Mouse (Mus musculus): ENCODE results near the gene Psmb6. TPM values are rescaled to one million over a fixed set of nuclear protein-coding genes. Genes with fewer than 3 reads are reported as not detected.
A peak's percentile ranks its signal among the peaks of the same experiment; 100 is the strongest.
"Not testable (repeated sequence)": the region's sequence is repeated elsewhere in the genome, so short reads cannot be mapped to it uniquely, and the experiment has no call there.

Psmb6 gene
- polyA plus RNA-seq, 1 experiment from 2014 or later: 437 TPM

DNA sequence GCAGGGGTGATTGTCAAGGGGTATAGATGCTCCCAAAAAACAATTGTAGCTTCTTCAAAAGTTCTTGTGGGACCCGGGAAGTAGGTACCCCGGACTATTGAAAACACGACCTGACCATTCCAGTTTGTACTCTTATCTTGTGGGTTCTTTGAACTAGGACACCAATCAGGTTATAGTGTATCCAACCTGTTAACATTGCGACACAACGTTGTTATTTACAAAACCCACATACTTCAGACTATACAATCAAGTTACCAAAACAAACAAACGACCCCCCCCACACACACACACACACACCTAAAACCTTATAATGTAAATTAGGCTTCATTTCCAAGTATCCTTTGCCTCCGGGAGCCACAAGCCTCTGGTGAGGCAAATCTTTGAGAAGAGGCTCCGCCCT lies 385 bp upstream of the Psmb6 start:
- peaks cover 32% of the 10 kb centered on the region for H3K36me3 ChIP-seq
- H3K4me2 ChIP-seq: peak overlapping the region; percentile 75
- H3K4me1 ChIP-seq: peaks cover 29% of the 10 kb centered on the region
- ATAC-seq: peak; percentile 38
- peak overlapping the region; percentile 86 for H3K4me3 ChIP-seq
- WGBS (ENCODE audit: insufficient replicate concordance): 2% methylated on average over 8 of the region's 8 CpGs
- no peak overlapping the region for H3K27ac ChIP-seq
- H3K9me3 ChIP-seq (replicated peaks): no peaks in the 10 kb centered on the region
- peak overlapping the region; percentile 29 for H3K9ac ChIP-seq
- H3K27me3 ChIP-seq (replicated peaks): peaks cover 18% of the 10 kb centered on the region

DNA sequence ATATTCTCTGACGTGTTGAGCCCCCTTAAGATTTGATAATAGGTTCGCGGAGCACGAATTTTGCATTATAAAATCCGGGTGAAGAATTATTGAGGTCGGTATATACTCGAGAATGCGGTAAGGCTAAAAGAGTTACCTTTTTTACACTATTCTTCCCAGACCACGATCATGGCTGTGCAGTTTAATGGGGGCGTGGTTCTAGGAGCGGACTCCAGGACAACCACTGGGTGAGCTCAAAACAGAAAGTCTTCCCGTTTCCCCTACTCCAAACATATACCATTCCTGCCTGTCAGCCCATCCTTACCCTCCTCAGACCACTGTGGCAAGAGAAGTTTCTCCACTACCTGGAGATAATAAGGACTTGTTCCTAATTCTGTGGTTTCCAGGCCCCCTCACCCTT lies 559 bp downstream of the Psmb6 start:
- H3K4me2 ChIP-seq: peak overlapping the region; percentile 75
- peaks cover 32% of the 10 kb centered on the region for H3K36me3 ChIP-seq
- WGBS (ENCODE audit: insufficient replicate concordance): 2% methylated on average over 12 of the region's 12 CpGs
- H3K9me3 ChIP-seq (replicated peaks): no peaks in the 10 kb centered on the region
- peaks cover 9% of the 10 kb centered on the region for H3K27me3 ChIP-seq (replicated peaks)
- H3K9ac ChIP-seq: peak overlapping the region; percentile 86
- peaks cover 23% of the 10 kb centered on the region for H3K4me1 ChIP-seq
- H3K4me3 ChIP-seq: peak overlapping the region; percentile 86
- ATAC-seq: no peak
- H3K27ac ChIP-seq: peak overlapping the region; percentile 69; the same call in 1 of the 2 replicates

DNA sequence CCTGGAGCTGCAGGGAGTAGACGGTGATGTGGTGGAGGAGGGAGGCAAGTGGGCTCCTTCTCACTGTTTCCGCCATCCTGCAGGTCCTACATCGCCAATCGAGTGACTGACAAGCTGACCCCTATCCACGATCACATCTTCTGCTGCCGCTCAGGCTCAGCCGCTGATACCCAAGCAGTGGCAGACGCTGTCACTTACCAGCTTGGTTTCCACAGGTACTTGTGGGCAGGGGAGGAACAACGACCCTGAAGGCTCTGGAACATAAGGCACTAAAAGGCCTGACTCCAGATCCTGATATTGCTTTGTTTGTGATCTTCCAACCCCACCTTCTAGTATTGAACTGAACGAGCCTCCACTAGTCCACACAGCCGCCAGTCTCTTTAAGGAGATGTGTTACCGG lies 1.0 kb downstream of the Psmb6 start:
- WGBS (ENCODE audit: insufficient replicate concordance): 75% methylated on average over 12 of the region's 12 CpGs
- Histone ChIP-seq H3K36me3 (peaks cover 32% of the 10 kb centered on the region), H3K27ac (no peak overlapping the region), H3K4me1 (peaks cover 23% of the 10 kb centered on the region), H3K27me3 (replicated peaks) (peaks cover 5% of the 10 kb centered on the region; the same call in 1 of the 2 replicates), H3K9ac (peak overlapping the region; percentile 86), H3K4me2 (peak overlapping the region; percentile 75), H3K9me3 (replicated peaks) (no peaks in the 10 kb centered on the region), H3K4me3 (peak overlapping the region; percentile 86)
- no peak for ATAC-seq

DNA sequence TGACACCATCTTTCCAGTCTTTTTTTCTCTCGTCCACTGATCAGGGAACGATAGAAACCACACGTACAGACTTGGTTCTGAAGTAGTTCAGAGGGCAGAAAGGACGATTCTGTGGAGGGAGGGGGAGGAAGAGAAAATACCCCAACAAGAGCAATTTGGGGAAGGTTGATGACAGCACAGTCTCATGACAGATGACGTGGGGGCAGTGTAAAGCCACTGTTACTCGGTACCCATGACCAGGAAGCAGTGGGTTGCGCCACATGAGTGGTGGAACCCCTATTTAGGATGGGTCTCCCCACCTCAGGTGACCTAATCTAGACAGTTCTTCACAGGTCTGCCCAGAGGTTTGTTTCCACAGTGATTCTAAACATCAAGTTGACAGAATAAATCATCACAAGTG lies 3.4 kb downstream of the Psmb6 start:
- no peaks in the 10 kb centered on the region for H3K9me3 ChIP-seq (replicated peaks)

DNA sequence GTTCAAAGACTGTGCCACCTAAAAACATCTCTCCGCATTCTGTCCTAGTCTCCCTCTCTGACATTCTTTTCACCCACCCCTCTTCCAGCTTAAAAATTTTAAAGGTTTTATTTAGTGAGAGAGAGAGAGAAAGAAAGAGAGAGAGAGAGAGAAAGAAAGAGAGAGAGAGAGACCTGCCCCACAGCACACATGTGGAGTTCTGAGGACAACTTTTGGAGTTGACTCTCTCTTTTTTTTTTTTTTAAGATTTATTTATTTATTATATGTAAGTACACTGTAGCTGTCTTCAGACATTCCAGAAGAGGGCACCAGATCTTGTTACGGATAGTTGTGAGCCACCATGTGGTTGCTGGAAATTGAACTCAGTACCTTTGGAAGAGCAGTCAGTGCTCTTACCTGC lies 5.9 kb downstream of the Psmb6 start:
- not testable (repeated sequence) for H3K27me3 ChIP-seq (replicated peaks); H3K27ac ChIP-seq; ATAC-seq; H3K4me3 ChIP-seq; H3K9ac ChIP-seq; H3K4me2 ChIP-seq; H3K9me3 ChIP-seq (replicated peaks)
- H3K4me1 ChIP-seq: peaks cover 12% of the 10 kb centered on the region
- 66% methylated on average over 2 of the region's 2 CpGs for WGBS (ENCODE audit: insufficient replicate concordance)
- peaks cover 32% of the 10 kb centered on the region for H3K36me3 ChIP-seq

More for the DNA sequence above, 3.4 kb downstream of the Psmb6 start:
- Histone ChIP-seq H3K36me3 (peaks cover 32% of the 10 kb centered on the region), H3K9ac (no peak overlapping the region), H3K4me2 (no peak overlapping the region), H3K27ac (no peak overlapping the region), H3K4me1 (peaks cover 23% of the 10 kb centered on the region), H3K27me3 (replicated peaks) (no peaks in the 10 kb centered on the region), H3K4me3 (no peak overlapping the region)
- 73% methylated on average over 7 of the region's 7 CpGs for WGBS (ENCODE audit: insufficient replicate concordance)
- ATAC-seq: no peak

DNA sequence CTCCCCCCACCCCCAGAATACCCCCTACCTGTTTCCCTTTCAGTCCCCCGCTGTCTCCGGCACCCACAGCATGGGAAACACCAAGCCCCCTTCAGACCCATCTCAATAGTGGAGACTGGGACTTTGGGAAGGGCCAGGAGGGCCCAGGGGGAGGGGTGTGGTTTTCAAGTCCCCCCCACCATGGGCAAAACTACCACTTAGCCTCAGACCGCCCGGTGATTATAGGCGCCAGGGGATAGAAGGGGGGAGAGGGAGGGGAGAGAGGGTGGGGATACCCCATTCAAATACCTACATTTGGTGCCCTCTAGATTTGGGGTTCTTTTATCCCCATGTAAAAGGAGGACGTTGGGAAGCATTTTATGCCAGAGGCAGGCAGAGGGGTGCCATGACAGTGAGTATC lies 7.7 kb downstream of the Psmb6 start, which contains the start of gene Gm40193:
Gm40193 (minus strand) TSS at position 101 of the 400 bp plus-strand sequence.
- H3K4me1 ChIP-seq: no peaks in the 10 kb centered on the region
- H3K9ac ChIP-seq: no peak within 1 kb of the TSS
- no peaks in the 10 kb centered on the region for H3K27me3 ChIP-seq (replicated peaks)
- ATAC-seq: no peak
- peaks cover 14% of the 10 kb centered on the region for H3K36me3 ChIP-seq
- no peak within 1 kb of the TSS for H3K4me3 ChIP-seq
- H3K9me3 ChIP-seq (replicated peaks): no peaks in the 10 kb centered on the region
- H3K27ac ChIP-seq: no peak within 1 kb of the TSS
- H3K4me2 ChIP-seq: no peak within 1 kb of the TSS
- WGBS (ENCODE audit: insufficient replicate concordance): 78% methylated on average over 6 of the region's 6 CpGs

DNA sequence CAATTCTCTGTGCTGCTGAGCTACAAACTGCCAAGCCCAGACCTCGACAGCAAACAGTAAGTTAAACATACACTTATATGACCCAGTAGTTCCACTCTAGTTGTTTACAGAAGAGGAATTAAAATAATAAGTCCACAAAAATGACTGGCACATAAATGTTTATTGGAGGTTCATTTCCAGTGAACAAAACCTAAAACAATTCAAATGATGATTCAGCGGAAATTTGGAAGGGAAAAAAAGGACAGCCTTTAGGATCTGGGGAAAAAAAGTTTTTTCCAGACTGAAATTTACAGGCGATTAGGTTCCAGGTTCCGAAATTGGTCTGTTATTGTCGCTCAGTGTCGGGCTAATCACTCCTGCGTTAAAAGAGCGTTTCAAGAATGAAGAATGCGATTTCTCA lies 14.3 kb downstream of the Psmb6 start:
- Histone ChIP-seq H3K27me3 (replicated peaks) (peaks cover 54% of the 10 kb centered on the region), H3K4me1 (peaks cover 10% of the 10 kb centered on the region), H3K4me3 (peak overlapping the region; percentile 62), H3K36me3 (no peaks in the 10 kb centered on the region), H3K27ac (no peak overlapping the region), H3K4me2 (peak overlapping the region; percentile 81), H3K9ac (peak overlapping the region; percentile 58; the same call in 1 of the 2 replicates), H3K9me3 (replicated peaks) (no peaks in the 10 kb centered on the region)
- no peak for ATAC-seq
- WGBS (ENCODE audit: insufficient replicate concordance): 22% methylated on average over 9 of the region's 9 CpGs

DNA sequence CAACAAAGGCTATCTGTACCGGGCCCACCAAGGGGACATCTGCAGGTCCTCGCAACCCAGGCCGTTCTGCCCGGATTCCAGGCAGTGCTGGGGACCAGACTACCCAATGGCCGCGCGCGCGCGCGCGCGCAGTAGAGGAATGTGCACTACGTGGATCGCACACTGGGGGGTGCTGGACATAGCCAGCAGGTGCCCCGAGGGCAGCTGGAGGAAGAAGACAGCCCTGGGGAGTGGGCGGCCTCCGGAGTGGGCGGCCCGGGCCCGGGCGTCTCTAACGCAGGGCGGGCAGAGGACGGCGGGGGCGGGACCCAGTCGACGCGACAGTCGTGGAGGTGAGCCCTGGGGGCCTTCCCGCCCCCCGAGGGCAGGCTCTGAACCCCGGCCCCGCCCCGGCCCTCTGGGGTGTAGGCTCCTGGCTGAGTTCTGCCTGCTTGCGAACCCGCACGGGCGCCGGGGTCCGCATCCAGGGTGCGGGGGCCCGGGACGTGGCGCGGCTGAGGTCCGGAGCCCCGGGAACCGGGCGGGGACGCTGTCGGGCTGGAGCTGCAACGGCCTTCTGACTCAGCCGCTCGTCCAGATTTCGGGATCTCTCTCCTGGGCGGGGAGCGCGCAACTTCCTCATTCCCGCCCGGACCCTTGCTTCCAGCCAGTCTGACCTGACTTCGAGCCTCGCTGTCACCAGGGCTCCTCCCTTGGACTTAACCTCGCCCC lies 14.9 kb downstream of the Psmb6 start, which contains the start of gene Pld2:
Pld2 (plus strand) TSS at position 188 of the 711 bp plus-strand sequence.
- H3K9ac ChIP-seq: peak within 1 kb of the TSS; percentile 58
- H3K27me3 ChIP-seq (replicated peaks): peaks cover 54% of the 10 kb centered on the region
- H3K27ac ChIP-seq: no peak within 1 kb of the TSS
- peak; percentile 89 for ATAC-seq
- WGBS (ENCODE audit: insufficient replicate concordance): under 1% methylated on average over 65 of the region's 65 CpGs
- peak within 1 kb of the TSS; percentile 62 for H3K4me3 ChIP-seq
- H3K4me2 ChIP-seq: peak within 1 kb of the TSS; percentile 81
- peaks cover 10% of the 10 kb centered on the region for H3K4me1 ChIP-seq
- H3K9me3 ChIP-seq (replicated peaks): no peaks in the 10 kb centered on the region
- no peaks in the 10 kb centered on the region for H3K36me3 ChIP-seq

DNA sequence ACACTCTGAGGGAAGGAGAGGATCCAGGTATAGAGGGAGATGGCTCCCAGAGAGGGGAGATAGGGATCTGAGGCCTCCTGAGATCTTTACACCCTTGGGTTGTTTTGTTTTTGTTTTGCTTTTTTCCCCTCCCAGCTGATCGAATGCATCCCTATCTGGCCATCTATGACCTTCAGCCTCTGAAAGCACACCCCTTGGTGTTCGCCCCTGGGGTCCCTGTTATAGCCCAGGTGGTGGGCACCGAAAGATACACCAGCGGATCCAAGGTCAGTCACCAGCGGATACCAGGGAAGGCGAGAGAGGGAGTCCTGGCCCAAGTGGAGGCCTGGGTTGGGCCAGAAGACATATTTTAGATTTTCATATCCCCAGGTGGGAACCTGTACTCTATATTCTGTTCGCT lies 15.8 kb downstream of the Psmb6 start:
- no peak overlapping the region for H3K27ac ChIP-seq
- H3K9ac ChIP-seq: peak overlapping the region; percentile 58; the same call in 1 of the 2 replicates
- H3K4me1 ChIP-seq: peaks cover 10% of the 10 kb centered on the region
- 71% methylated on average over 7 of the region's 7 CpGs for WGBS (ENCODE audit: insufficient replicate concordance)
- H3K27me3 ChIP-seq (replicated peaks): peaks cover 54% of the 10 kb centered on the region
- no peaks in the 10 kb centered on the region for H3K36me3 ChIP-seq
- H3K4me2 ChIP-seq: peak overlapping the region; percentile 81
- no peaks in the 10 kb centered on the region for H3K9me3 ChIP-seq (replicated peaks)
- no peak for ATAC-seq
- peak overlapping the region; percentile 62; the same call in 1 of the 2 replicates for H3K4me3 ChIP-seq

DNA sequence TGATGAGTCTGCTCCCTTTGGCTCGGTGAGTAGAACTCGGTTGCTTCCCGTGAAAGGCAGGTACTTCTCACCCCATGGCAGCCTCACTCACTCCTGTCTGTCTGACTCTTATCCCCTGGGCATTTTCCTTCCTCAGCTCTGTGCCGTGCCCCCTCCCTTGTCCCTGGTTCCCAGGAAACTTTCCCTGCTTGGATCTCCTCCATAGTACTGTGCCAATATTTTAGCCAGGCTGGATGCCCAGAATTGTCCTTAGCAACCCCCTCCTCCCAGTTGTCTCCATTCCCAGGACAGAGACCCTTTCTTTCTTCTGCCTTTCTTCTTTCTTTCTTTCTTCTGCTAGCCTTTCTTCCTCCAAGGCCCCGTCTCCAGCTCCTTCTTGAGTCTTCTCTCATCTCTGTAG lies 16.2 kb downstream of the Psmb6 start:
- no peak overlapping the region for H3K4me2 ChIP-seq
- ATAC-seq: no peak
- no peak overlapping the region for H3K9ac ChIP-seq

DNA sequence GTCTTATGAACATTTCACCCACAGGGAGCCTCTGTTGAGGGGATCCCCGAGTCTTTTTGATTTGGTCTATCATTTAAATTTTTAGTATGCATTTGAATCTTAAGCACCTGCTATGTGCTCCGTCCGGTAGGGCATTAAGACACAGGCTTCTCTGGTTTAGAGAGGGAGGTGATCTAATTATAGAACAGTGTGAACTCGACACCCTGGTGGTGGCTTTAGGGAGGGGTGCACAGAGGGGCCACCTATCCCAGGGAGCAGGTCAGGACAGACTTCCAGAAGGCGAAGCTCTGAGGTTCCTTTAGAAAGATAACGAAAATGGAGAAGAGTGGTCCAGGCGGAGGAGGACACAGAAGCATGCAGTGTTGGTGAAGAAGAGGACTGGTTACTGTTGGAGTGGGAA lies 19.3 kb downstream of the Psmb6 start:
- no peak overlapping the region for H3K9ac ChIP-seq
- no peak for ATAC-seq
- H3K4me2 ChIP-seq: no peak overlapping the region
- H3K9me3 ChIP-seq (replicated peaks): no peaks in the 10 kb centered on the region
- H3K4me3 ChIP-seq: no peak overlapping the region
- WGBS (ENCODE audit: insufficient replicate concordance): 37% methylated on average over 7 of the region's 7 CpGs
- no peaks in the 10 kb centered on the region for H3K36me3 ChIP-seq
- H3K4me1 ChIP-seq: peaks cover 10% of the 10 kb centered on the region
- H3K27ac ChIP-seq: no peak overlapping the region
- peaks cover 50% of the 10 kb centered on the region for H3K27me3 ChIP-seq (replicated peaks)

More for the DNA sequence above, 16.2 kb downstream of the Psmb6 start:
- no peaks in the 10 kb centered on the region for H3K36me3 ChIP-seq
- 62% methylated on average over 5 of the region's 5 CpGs for WGBS (ENCODE audit: insufficient replicate concordance)
- peaks cover 10% of the 10 kb centered on the region for H3K4me1 ChIP-seq
- H3K27ac ChIP-seq: no peak overlapping the region
- no peak overlapping the region for H3K4me3 ChIP-seq
- H3K27me3 ChIP-seq (replicated peaks): peaks cover 54% of the 10 kb centered on the region
- no peaks in the 10 kb centered on the region for H3K9me3 ChIP-seq (replicated peaks)

DNA sequence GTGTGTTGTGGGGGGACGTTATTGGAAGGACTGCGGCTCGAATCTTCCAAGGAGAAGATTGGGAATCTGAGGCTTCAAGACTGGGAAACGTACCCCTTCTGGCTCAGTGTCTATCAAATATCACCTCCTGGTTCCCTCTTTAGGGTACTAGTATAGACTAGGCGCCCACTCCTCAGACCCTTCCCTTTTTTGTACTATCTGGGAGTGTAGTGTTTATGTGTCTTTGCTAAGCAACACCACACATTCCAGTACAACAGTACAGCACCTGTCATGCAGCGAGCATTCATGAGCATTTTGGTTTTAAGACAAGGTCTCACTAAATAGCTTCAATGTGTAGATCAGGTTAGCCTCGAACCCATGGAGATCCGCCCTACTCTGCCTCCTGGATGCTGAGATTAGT lies 26.4 kb downstream of the Psmb6 start:
- H3K36me3 ChIP-seq: no peaks in the 10 kb centered on the region
- H3K9ac ChIP-seq: no peak overlapping the region
- H3K27ac ChIP-seq: no peak overlapping the region
- no peak for ATAC-seq
- H3K4me3 ChIP-seq: no peak overlapping the region
- peaks cover 46% of the 10 kb centered on the region for H3K27me3 ChIP-seq (replicated peaks)
- no peak overlapping the region for H3K4me2 ChIP-seq
- H3K4me1 ChIP-seq: no peaks in the 10 kb centered on the region
- no peaks in the 10 kb centered on the region for H3K9me3 ChIP-seq (replicated peaks)
- 60% methylated on average over 8 of the region's 8 CpGs for WGBS (ENCODE audit: insufficient replicate concordance)

Data from liver, embryonic 12.5 days (tissue).